Mouse (Mus musculus): ENCODE data around the gene Gprc5a.

GRCm38 (mm10) chr6:135048956-135049355, 16.5 kb upstream of the Gprc5a start:
- TF ChIP-seq CTCF (IDR thresholded peaks at IDR 0.05; ENCODE audit: borderline replicate concordance, insufficient read depth, low read depth, low read length) (no peak), POLR2A (IDR thresholded peaks at IDR 0.05; ENCODE audit: borderline replicate concordance, insufficient read depth, low read length) (no peak)
